Mouse (Mus musculus) CH12.LX (cell line): ENCODE data around the gene Gm18596. TPM values are rescaled to one million over a fixed set of nuclear protein-coding genes. Genes with fewer than 3 reads are reported as not detected.

ENCODE experiments used
- DNase-seq: peaks from one replicate; pipeline ENCODE4 v3.0.0-alpha.2; 2013; ENCODE audit errors: extremely low read depth
- H3K27ac ChIP-seq: 2 replicates; pipeline ENCODE4 v1.5.1; 2012; ENCODE audit warnings: low read depth, mild to moderate bottlenecking, control low read depth, moderate library complexity; ENCODE audit not compliant: insufficient read depth
- H3K27me3 ChIP-seq: replicated peaks from 2 replicates; pipeline ENCODE3; 2012; ENCODE audit warnings: inconsistent platforms
- H3K36me3 ChIP-seq, 2 experiments: replicated peaks in 1 of 2; 2 replicates each; pipeline versions ENCODE3 to v1.6.1; 2012; ENCODE audit warnings: inconsistent platforms in 1 of 2, low read length in 1 of 2, mild to moderate bottlenecking in 1 of 2, mixed read lengths in 1 of 2, moderate library complexity in 1 of 2; ENCODE audit not compliant: control insufficient read depth in 1 of 2, insufficient read depth in 1 of 2
- H3K4me1 ChIP-seq, 2 experiments: 2 replicates each; pipeline ENCODE4 v1.6.1; 2012; ENCODE audit warnings: inconsistent platforms in 1 of 2, moderate library complexity in 1 of 2; ENCODE audit not compliant: insufficient read depth in 2 of 2, control insufficient read depth in 1 of 2
- H3K4me2 ChIP-seq: 2 replicates; pipeline ENCODE4 v1.6.1; 2012; ENCODE audit warnings: low read depth, mild to moderate bottlenecking, control low read depth; ENCODE audit not compliant: poor library complexity, insufficient read depth, severe bottlenecking
- H3K4me3 ChIP-seq, 3 experiments: fragments of 150-350 bp in 1 of 3; sonication (generic) in 1 of 3; replicated peaks in 1 of 3; 2 replicates each; pipeline versions ENCODE3 to v1.5.1; 2011 to 2012; ENCODE audit warnings: low read depth in 2 of 3, low read length in 2 of 3, mild to moderate bottlenecking in 2 of 3, moderate library complexity in 2 of 3, control low read depth in 1 of 3, improper control_type of control experiment in 1 of 3, inconsistent platforms in 1 of 3, mixed read lengths in 1 of 3; ENCODE audit not compliant: poor library complexity in 1 of 3
- H3K79me2 ChIP-seq: replicated peaks from 2 replicates; pipeline ENCODE4 v1.6.1; 2012; ENCODE audit warnings: mild to moderate bottlenecking, moderate library complexity; ENCODE audit not compliant: control insufficient read depth, poor library complexity, insufficient read depth, severe bottlenecking; ENCODE audit errors: extremely low read depth
- H3K9ac ChIP-seq: 2 replicates; pipeline ENCODE4 v1.6.1; 2012; ENCODE audit warnings: low read depth, mild to moderate bottlenecking, control low read depth, moderate library complexity; ENCODE audit not compliant: insufficient read depth
- H3K9me3 ChIP-seq: replicated peaks from 2 replicates; pipeline ENCODE3; 2012; ENCODE audit warnings: low read length, inconsistent platforms, mixed read lengths
- BHLHE40 ChIP-seq: IDR thresholded peaks from 2 replicates; pipeline ENCODE4 v1.6.1; 2011; ENCODE audit warnings: mild to moderate bottlenecking, low read depth, low read length, improper control_type of control experiment
- CHD1 ChIP-seq: IDR thresholded peaks from 2 replicates; pipeline ENCODE4 v1.6.1; 2012; ENCODE audit warnings: low read depth, low read length, improper control_type of control experiment, inconsistent platforms
- CTCF ChIP-seq, 2 experiments: IDR thresholded peaks in 1 of 2; conservative IDR thresholded peaks in 1 of 2; 2 replicates each; pipeline ENCODE4 v1.5.1; 2011 to 2012; ENCODE audit warnings: low read depth in 2 of 2, low read length in 2 of 2, improper control_type of control experiment in 1 of 2, inconsistent platforms in 1 of 2, mild to moderate bottlenecking in 1 of 2, moderate library complexity in 1 of 2
- ELF1 ChIP-seq: IDR thresholded peaks from 2 replicates; pipeline ENCODE4 v1.6.1; 2014; ENCODE audit warnings: low read depth, mild to moderate bottlenecking, inconsistent platforms, low read length, improper control_type of control experiment
- GABPA ChIP-seq: IDR thresholded peaks from 2 replicates; pipeline ENCODE4 v1.6.1; 2012; ENCODE audit warnings: low read depth, low read length, improper control_type of control experiment, inconsistent platforms; ENCODE audit not compliant: insufficient replicate concordance
- HCFC1 ChIP-seq: IDR thresholded peaks from 2 replicates; pipeline ENCODE4 v1.6.1; 2012; ENCODE audit warnings: low read depth, mild to moderate bottlenecking, inconsistent platforms, low read length, improper control_type of control experiment
- IRF4 ChIP-seq: IDR thresholded peaks from 2 replicates; pipeline ENCODE4 v1.6.1; 2014; ENCODE audit warnings: low read depth, mild to moderate bottlenecking, inconsistent platforms, low read length, improper control_type of control experiment
- JUN ChIP-seq: IDR thresholded peaks from 2 replicates; pipeline ENCODE4 v1.6.1; 2011; ENCODE audit warnings: low read depth, mild to moderate bottlenecking, low read length, improper control_type of control experiment, moderate library complexity; ENCODE audit not compliant: insufficient read depth
- JUND ChIP-seq: conservative IDR thresholded peaks from 2 replicates; pipeline ENCODE4 v1.6.1; 2011; ENCODE audit warnings: low read depth, low read length, improper control_type of control experiment
- KAT2A ChIP-seq: IDR thresholded peaks from 2 replicates; pipeline ENCODE4 v1.6.1; 2012; ENCODE audit warnings: low read length, improper control_type of control experiment, inconsistent platforms; ENCODE audit not compliant: insufficient replicate concordance
- MAFK ChIP-seq: IDR thresholded peaks from 2 replicates; pipeline ENCODE4 v1.6.1; 2011; ENCODE audit warnings: low read length, improper control_type of control experiment; ENCODE audit not compliant: insufficient replicate concordance
- MAX ChIP-seq: IDR thresholded peaks from 2 replicates; pipeline ENCODE4 v1.6.1; 2011; ENCODE audit warnings: low read length, improper control_type of control experiment
- MAZ ChIP-seq: IDR thresholded peaks from 2 replicates; pipeline ENCODE4 v1.6.1; 2012; ENCODE audit warnings: low read depth, mild to moderate bottlenecking, inconsistent platforms, low read length, improper control_type of control experiment, moderate library complexity
- MEF2A ChIP-seq: IDR thresholded peaks from 2 replicates; pipeline ENCODE4 v1.6.1; 2014; ENCODE audit warnings: low read depth, mild to moderate bottlenecking, inconsistent platforms, low read length, improper control_type of control experiment, borderline replicate concordance
- MYC ChIP-seq: IDR thresholded peaks from 2 replicates; pipeline ENCODE4 v1.6.1; 2011; ENCODE audit warnings: low read depth, mild to moderate bottlenecking, improper control_type of control experiment, low read length
- NRF1 ChIP-seq: IDR thresholded peaks from 2 replicates; pipeline ENCODE4 v1.6.1; 2014; ENCODE audit warnings: low read depth, mild to moderate bottlenecking, inconsistent platforms, low read length, improper control_type of control experiment, moderate library complexity
- POLR2AphosphoS2 ChIP-seq: IDR thresholded peaks from 2 replicates; pipeline ENCODE4 v1.6.1; 2011; ENCODE audit warnings: low read depth, low read length, improper control_type of control experiment
- RAD21 ChIP-seq: IDR thresholded peaks from 2 replicates; pipeline ENCODE4 v1.6.1; 2011; ENCODE audit warnings: low read depth, mild to moderate bottlenecking, low read length, improper control_type of control experiment, moderate library complexity
- SMC3 ChIP-seq: IDR thresholded peaks from 2 replicates; pipeline ENCODE4 v1.6.1; 2011; ENCODE audit warnings: low read depth, low read length, improper control_type of control experiment
- TBP ChIP-seq: conservative IDR thresholded peaks from 2 replicates; pipeline ENCODE4 v1.6.1; 2011; ENCODE audit warnings: low read depth, low read length, improper control_type of control experiment
- TCF12 ChIP-seq: IDR thresholded peaks from 2 replicates; pipeline ENCODE4 v1.6.1; 2014; ENCODE audit warnings: low read depth, mild to moderate bottlenecking, inconsistent platforms, low read length, improper control_type of control experiment
- USF2 ChIP-seq: conservative IDR thresholded peaks from 2 replicates; pipeline ENCODE4 v1.6.1; 2011; ENCODE audit warnings: low read depth, low read length, improper control_type of control experiment
- ZC3H11A ChIP-seq: IDR thresholded peaks from 2 replicates; pipeline ENCODE4 v1.6.1; 2012; ENCODE audit warnings: low read depth, mild to moderate bottlenecking, inconsistent platforms, low read length, improper control_type of control experiment
- ZNF384 ChIP-seq: IDR thresholded peaks from 2 replicates; pipeline ENCODE4 v1.6.1; 2012; ENCODE audit warnings: low read depth, low read length, improper control_type of control experiment, inconsistent platforms
- dilution Hi-C: fragments of 300-500 bp; cut with MboI; formaldehyde crosslinking; loops from 2 replicates; pipeline ENCODE4 v1.14.3; 2020; ENCODE audit warnings: low sequenced_read_pairs; ENCODE audit not compliant: extremely low pct_unique_long_range_greater_than_20kb, extremely low pct_ligation_motif_present
- in situ Hi-C: fragments of 300-500 bp; cut with MboI; formaldehyde crosslinking; loops from 3 replicates; pipeline ENCODE4 v1.14.3; 2019; ENCODE audit warnings: low sequenced_read_pairs, low pct_ligation_motif_present, low pct_unique_long_range_greater_than_20kb, mixed read lengths
- polyA plus RNA-seq: library from polyadenylated mRNA; unstranded; fragments of >175 nt; gene quantifications from 2 replicates; pipeline ENCODE4 v1.2.1, GENCODE M21; 2012; ENCODE audit warnings: low read depth; ENCODE audit not compliant: insufficient read length
- total RNA-seq, 2 experiments: library from RNA; depleted of rRNA; stranded (reverse); fragments of 300-350 nt in 1 of 2; fragments of >200 nt in 1 of 2; gene quantifications; 2 replicates each; pipeline ENCODE4 v1.2.3; 2012 to 2014

Gm18596 gene
- total and polyA plus RNA-seq, 3 experiments, result not detected

GRCm38 (mm10) chr10:77735928-77736327, 6.5 kb downstream of the Gm18596 start:
- peaks cover 0 to 5% of the 10 kb centered on the region in 2 experiments; a peak in 2 of 4 replicates for H3K4me1 ChIP-seq
- dilution Hi-C loops, result no loop called here
- DNase-seq, result no peak
- TF ChIP-seq ELF1 (no peak), ZNF384 (no peak), ZC3H11A (no peak), MAZ (no peak), BHLHE40 (no peak), KAT2A (no peak), MAX (no peak), HCFC1 (no peak), CHD1 (no peak)
- TF ChIP-seq, all 38 proteins: peak for 0
- Histone ChIP-seq H3K27me3 (peaks cover 53% of the 10 kb centered on the region), H3K4me2 (no peak overlapping the region), H3K9ac (no peak overlapping the region), H3K36me3 (no peaks in the 10 kb centered on the region), H3K4me3 (no peak overlapping the region), H3K27ac (no peak overlapping the region), H3K9me3 (peaks cover 12% of the 10 kb centered on the region), H3K79me2 (no peaks in the 10 kb centered on the region)
- in situ Hi-C loops, result no loop called here

GRCm38 (mm10) chr10:77729241-77729640, 13.2 kb downstream of the Gm18596 start:
- H3K4me1 ChIP-seq, result no peaks in the 10 kb centered on the region
- peak; percentile 33 for DNase-seq
- in situ Hi-C loops, result no loop called here
- peaks cover 52% of the 10 kb centered on the region for H3K27me3 ChIP-seq
- peaks cover 6% of the 10 kb centered on the region for H3K9me3 ChIP-seq
- H3K9ac ChIP-seq, result no peak overlapping the region
- no peak overlapping the region for H3K4me3 ChIP-seq
- TF ChIP-seq ZNF384 (no peak), SMC3 (peak; percentile 56), USF2 (no peak), ELF1 (no peak), MAZ (no peak), POLR2AphosphoS2 (no peak), CTCF (conservative IDR thresholded peaks at IDR 0.05 in 1 of 2, IDR thresholded peaks at IDR 0.05 in 1 of 2; ENCODE audit: low read depth in 2 of 2, low read length in 2 of 2) (peak; percentile 72 to 76), MYC (no peak), MEF2A (no peak), CHD1 (no peak), GABPA (no peak), NRF1 (no peak), MAX (no peak), JUN (no peak), ZC3H11A (no peak), MAFK (no peak), TBP (no peak), TCF12 (no peak), IRF4 (no peak), RAD21 (peak; percentile 14; the same call in 1 of the 2 replicates), JUND (no peak)
- H3K27ac ChIP-seq, result no peak overlapping the region
- no peaks in the 10 kb centered on the region for H3K79me2 ChIP-seq
- dilution Hi-C loops, result no loop called here
- no peak overlapping the region for H3K4me2 ChIP-seq
- H3K36me3 ChIP-seq, result no peaks in the 10 kb centered on the region
